Mouse (Mus musculus): ENCODE measurements at regions not wholly inside any gene's neighbourhood (a gene's known extent, or its start where the extent isn't known, plus 50 kb on each side); places are given as distances from the start of the nearest gene placed in this dataset.
A peak's percentile ranks its signal among the peaks of the same experiment; 100 is the strongest.
"Not testable (repeated sequence)": the region's sequence is repeated elsewhere in the genome, so short reads cannot be mapped to it uniquely, and the experiment has no call there.

GRCm38 (mm10) chr10:117451396-117452185 is 71.8 kb upstream of the Cpsf6 start:
- DNase-seq (ENCODE audit: inconsistent age in 2 of 2, low spot score in 1 of 2): no peak

GRCm38 (mm10) chr10:117450631-117451030 is 70.8 kb upstream of the Cpsf6 start:
- no peak for DNase-seq (ENCODE audit: inconsistent age in 2 of 2, low spot score in 1 of 2)

- no peak for DNase-seq (ENCODE audit: inconsistent age in 2 of 2, low spot score in 1 of 2)
These were observed 70.4 kb upstream of the Cpsf6 start for GRCm38 (mm10) chr10:117450240-117450569.

- DNase-seq (ENCODE audit: inconsistent age in 2 of 2, low spot score in 1 of 2): no peak
These were observed 69.8 kb upstream of the Cpsf6 start for GRCm38 (mm10) chr10:117449416-117450239.

GRCm38 (mm10) chr10:117448783-117449182 is 69.0 kb upstream of the Cpsf6 start:
- not testable (repeated sequence) for DNase-seq (ENCODE audit: inconsistent age in 2 of 2, low spot score in 1 of 2)

- no peak for DNase-seq (ENCODE audit: inconsistent age in 2 of 2, low spot score in 1 of 2)
These were observed 67.8 kb upstream of the Cpsf6 start for GRCm38 (mm10) chr10:117447626-117448025.

GRCm38 (mm10) chr10:117447206-117447605 is 67.4 kb upstream of the Cpsf6 start:
- DNase-seq (ENCODE audit: inconsistent age in 2 of 2, low spot score in 1 of 2): no peak

GRCm38 (mm10) chr10:117446776-117447175 is 67.0 kb upstream of the Cpsf6 start:
- peak in 1 of 2 experiments; percentile 13 for DNase-seq (ENCODE audit: inconsistent age in 2 of 2, low spot score in 1 of 2)

GRCm38 (mm10) chr10:117445801-117446490 is 66.1 kb upstream of the Cpsf6 start:
- DNase-seq (ENCODE audit: inconsistent age in 2 of 2, low spot score in 1 of 2): no peak

- DNase-seq (ENCODE audit: inconsistent age in 2 of 2, low spot score in 1 of 2): peak in 1 of 2 experiments; percentile 14
These were observed 65.5 kb upstream of the Cpsf6 start for GRCm38 (mm10) chr10:117445181-117445790.

GRCm38 (mm10) chr10:117444761-117445160 is 64.9 kb upstream of the Cpsf6 start:
- no peak for DNase-seq (ENCODE audit: inconsistent age in 2 of 2, low spot score in 1 of 2)

GRCm38 (mm10) chr10:117443426-117444350 is 63.9 kb upstream of the Cpsf6 start:
- no peak for DNase-seq (ENCODE audit: inconsistent age in 2 of 2, low spot score in 1 of 2)

- DNase-seq (ENCODE audit: inconsistent age in 2 of 2, low spot score in 1 of 2): no peak
These were observed 62.4 kb upstream of the Cpsf6 start for GRCm38 (mm10) chr10:117441979-117442803.

GRCm38 (mm10) chr10:117441121-117441978 is 61.5 kb upstream of the Cpsf6 start:
- DNase-seq (ENCODE audit: inconsistent age in 2 of 2, low spot score in 1 of 2): no peak

GRCm38 (mm10) chr10:117440225-117440976 is 60.6 kb upstream of the Cpsf6 start:
- no peak for DNase-seq (ENCODE audit: inconsistent age in 2 of 2, low spot score in 1 of 2)

GRCm38 (mm10) chr10:117439206-117440110 is 59.6 kb upstream of the Cpsf6 start:
- peak in 1 of 2 experiments; percentile 15 for DNase-seq (ENCODE audit: inconsistent age in 2 of 2, low spot score in 1 of 2)

Measured in adrenal gland, adult (tissue).